Mouse (Mus musculus): Measurements from ENCODE around the gene Prkaca. TPM values are rescaled to one million over a fixed set of nuclear protein-coding genes. Genes with fewer than 3 reads are reported as not detected.

The Prkaca gene
- polyA plus RNA-seq, 1 experiment from 2014 or later: 148 TPM

DNA sequence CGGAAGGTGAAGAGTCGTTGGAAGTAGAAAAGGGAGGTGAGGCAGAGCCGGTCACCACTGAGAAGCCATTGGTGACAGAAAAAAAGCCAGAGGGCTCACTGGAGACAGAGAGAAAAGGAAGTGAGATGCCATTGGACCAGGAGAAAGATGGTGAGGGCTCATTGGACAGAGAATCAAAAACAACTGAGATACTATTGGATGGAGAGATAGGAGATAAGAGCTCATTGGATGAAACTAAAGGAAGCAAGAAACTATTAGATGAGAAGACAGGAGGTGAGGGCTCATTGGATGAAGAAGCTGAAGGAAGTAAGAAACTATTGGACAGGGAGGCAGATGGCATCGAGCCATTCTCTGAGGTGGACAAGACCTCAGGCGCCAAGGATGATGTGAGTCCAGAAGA, 56.5 kb downstream of the Prkaca start:
- H3K27me3 ChIP-seq (ENCODE audit: poor library complexity, severe bottlenecking): peaks cover 67% of the 10 kb centered on the region
- H3K4me3 ChIP-seq: no peak overlapping the region
- no peak for DNase-seq (ENCODE audit: extremely low spot score, low spot score)
- WGBS: 93% methylated on average over 5 of the region's 5 CpGs
- H3K36me3 ChIP-seq (replicated peaks): no peaks in the 10 kb centered on the region
- H3K4me1 ChIP-seq: peaks cover 24% of the 10 kb centered on the region
- no peak overlapping the region for H3K27ac ChIP-seq
- no peaks in the 10 kb centered on the region for H3K9me3 ChIP-seq

DNA sequence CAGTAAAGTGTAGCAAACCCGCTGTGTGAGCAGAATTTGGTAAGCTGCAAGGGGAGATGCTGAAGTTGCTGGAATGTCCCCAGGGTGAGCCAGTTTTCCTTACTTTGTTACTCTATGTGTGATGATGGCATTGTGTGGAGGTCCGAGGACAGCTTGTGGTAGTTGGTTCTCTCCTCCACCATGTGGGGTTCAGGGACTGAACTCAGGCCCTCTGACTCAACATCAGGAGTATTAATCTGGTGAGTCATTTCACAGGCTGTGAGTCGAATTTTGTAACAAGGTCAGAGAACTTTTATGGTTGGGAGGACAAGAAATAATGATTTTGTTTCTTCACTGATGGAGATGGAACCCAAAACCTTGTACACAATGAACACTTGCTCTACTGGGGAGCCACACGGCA, 60.0 kb downstream of the Prkaca start:
- no peak for DNase-seq (ENCODE audit: extremely low spot score, low spot score)
- Histone ChIP-seq H3K4me1 (no peaks in the 10 kb centered on the region), H3K4me3 (no peak overlapping the region), H3K36me3 (replicated peaks) (no peaks in the 10 kb centered on the region), H3K9me3 (no peaks in the 10 kb centered on the region), H3K27ac (no peak overlapping the region), H3K27me3 (ENCODE audit: poor library complexity, severe bottlenecking) (peaks cover 47% of the 10 kb centered on the region)
- 84% methylated on average over 4 of the region's 4 CpGs for WGBS

DNA sequence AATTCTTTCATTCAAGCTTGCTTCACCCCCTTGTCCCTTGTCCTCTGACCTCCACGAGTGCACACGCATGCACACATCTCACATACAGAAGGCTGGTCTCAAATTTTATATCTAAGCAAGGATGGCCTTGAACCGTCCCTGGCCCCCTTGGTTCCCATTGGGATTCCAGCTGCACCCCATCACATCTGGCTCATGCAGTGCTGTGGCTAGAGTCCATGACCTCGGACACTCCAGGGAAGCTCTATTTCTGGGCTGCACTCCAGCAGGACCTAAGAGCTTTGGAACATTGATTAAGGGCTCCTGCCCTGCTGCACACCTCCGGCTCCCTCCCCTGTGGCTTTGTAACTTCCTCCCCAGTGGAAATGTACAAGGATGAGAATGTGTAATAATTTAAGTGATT, 65.2 kb downstream of the Prkaca start:
- peaks cover 18% of the 10 kb centered on the region for H3K4me1 ChIP-seq
- no peak overlapping the region for H3K27ac ChIP-seq
- WGBS: 81% methylated on average over 5 of the region's 5 CpGs
- H3K27me3 ChIP-seq (ENCODE audit: poor library complexity, severe bottlenecking): peaks cover 72% of the 10 kb centered on the region
- no peaks in the 10 kb centered on the region for H3K36me3 ChIP-seq (replicated peaks)
- H3K9me3 ChIP-seq: no peaks in the 10 kb centered on the region
- no peak for DNase-seq (ENCODE audit: extremely low spot score, low spot score)
- H3K4me3 ChIP-seq: no peak overlapping the region

DNA sequence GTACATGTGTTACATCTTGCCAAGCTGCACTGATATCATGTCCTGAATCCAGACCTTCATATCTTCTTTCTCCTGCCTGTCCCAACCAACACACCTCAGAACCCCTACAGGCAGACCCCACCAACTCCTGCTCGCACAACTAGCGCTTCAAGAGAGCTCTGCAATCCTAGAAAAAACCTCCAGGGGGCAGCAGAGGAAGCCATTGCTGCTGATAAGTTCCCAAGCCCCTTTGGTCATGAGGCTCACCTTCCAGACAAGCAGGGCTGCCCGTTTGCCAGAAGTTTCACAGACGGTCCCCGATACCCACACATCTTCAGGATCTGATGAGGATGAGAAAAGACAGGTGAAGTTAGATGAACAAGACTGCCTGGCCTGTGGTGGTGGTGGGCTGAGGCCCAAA, 66.3 kb downstream of the Prkaca start:
- no peaks in the 10 kb centered on the region for H3K36me3 ChIP-seq (replicated peaks)
- no peak overlapping the region for H3K27ac ChIP-seq
- peaks cover 21% of the 10 kb centered on the region for H3K4me1 ChIP-seq
- peaks cover 79% of the 10 kb centered on the region for H3K27me3 ChIP-seq (ENCODE audit: poor library complexity, severe bottlenecking)
- WGBS: 15% methylated on average over 5 of the region's 5 CpGs
- no peaks in the 10 kb centered on the region for H3K9me3 ChIP-seq
- no peak overlapping the region for H3K4me3 ChIP-seq
- peak; percentile 80 for DNase-seq (ENCODE audit: extremely low spot score, low spot score)

DNA sequence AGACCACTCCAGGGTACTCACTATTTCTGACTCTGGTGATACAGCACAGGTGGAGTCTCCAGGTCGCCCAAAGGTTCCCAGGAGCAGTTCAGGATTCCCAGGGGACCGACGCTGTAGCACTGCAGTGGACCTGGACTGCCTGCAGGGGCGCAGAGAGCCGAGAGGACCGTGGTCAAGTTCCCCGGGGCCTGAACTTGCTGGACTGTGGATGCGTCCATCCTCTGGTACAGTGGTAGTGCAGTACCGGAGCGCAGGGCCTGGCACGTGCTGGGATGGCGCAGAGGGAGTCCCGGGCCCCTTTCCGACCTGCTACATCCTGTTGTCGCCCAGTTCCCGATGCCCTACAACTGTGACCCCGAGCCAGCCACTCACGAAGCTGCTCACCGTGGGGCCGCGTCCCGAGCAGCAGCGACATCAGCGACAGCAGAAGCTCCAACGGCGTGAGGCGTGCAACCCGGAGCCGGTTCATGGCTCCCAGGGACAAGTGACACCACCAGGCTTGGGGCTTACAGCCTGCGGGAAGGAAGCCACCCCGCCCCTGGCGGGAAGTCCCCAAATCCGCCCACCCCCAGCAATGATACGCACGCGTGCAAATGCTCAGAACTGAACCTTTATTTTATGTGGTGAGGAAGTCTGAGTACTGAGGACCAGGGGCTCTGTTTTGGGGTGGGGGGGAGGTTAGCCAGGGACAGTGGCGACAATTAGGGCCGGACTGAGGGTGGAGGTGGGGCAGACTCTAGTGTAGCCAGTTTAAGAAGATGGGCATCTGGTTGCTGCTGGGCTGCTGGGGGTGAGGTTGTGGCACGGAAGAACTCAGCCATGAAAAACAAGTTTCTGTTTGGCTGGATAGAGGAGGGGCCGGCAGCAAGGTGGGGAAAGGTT, 69.5 kb downstream of the Prkaca start, which contains the start of gene Il27ra:
Gene Il27ra, minus strand, starts transcription at position 524 of the 882 bp plus-strand sequence.
- H3K4me1 ChIP-seq: peaks cover 30% of the 10 kb centered on the region
- DNase-seq (ENCODE audit: extremely low spot score, low spot score): peak; percentile 76
- H3K27me3 ChIP-seq (ENCODE audit: poor library complexity, severe bottlenecking): peaks cover 92% of the 10 kb centered on the region
- H3K4me3 ChIP-seq: peak within 1 kb of the TSS; percentile 50
- 4% methylated on average over 40 of the region's 40 CpGs for WGBS
- no peak within 1 kb of the TSS for H3K27ac ChIP-seq
- H3K36me3 ChIP-seq (replicated peaks): no peaks in the 10 kb centered on the region
- peaks cover 3% of the 10 kb centered on the region; the same call in 1 of the 2 replicates for H3K9me3 ChIP-seq

DNA sequence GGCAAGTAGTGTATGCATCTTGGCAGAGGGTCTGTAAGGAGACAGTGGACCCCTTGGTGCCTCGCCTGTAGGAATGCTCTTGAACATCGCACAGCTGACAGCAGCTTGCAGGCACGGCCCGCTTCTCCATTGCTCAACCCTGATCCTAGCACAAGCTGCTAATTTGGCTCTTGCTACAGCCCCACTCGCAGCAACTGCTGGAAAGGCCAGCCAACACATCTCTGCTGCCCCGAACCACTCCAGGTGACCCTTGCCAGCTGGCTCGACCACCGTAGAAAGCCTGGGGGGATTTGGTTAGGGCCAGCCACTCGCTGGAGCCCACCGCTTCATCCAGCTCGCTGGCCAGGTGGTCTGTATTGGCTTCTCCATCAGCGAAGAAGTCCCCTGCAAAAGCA, 70.2 kb downstream of the Prkaca start:
- H3K9me3 ChIP-seq: peaks cover 3% of the 10 kb centered on the region; the same call in 1 of the 2 replicates
- peaks cover 30% of the 10 kb centered on the region for H3K4me1 ChIP-seq
- H3K27me3 ChIP-seq (ENCODE audit: poor library complexity, severe bottlenecking): peaks cover 89% of the 10 kb centered on the region
- H3K4me3 ChIP-seq: peak overlapping the region; percentile 50
- DNase-seq (ENCODE audit: extremely low spot score, low spot score): no peak
- no peaks in the 10 kb centered on the region for H3K36me3 ChIP-seq (replicated peaks)
- no peak overlapping the region for H3K27ac ChIP-seq
- WGBS: 40% methylated on average over 12 of the region's 12 CpGs

DNA sequence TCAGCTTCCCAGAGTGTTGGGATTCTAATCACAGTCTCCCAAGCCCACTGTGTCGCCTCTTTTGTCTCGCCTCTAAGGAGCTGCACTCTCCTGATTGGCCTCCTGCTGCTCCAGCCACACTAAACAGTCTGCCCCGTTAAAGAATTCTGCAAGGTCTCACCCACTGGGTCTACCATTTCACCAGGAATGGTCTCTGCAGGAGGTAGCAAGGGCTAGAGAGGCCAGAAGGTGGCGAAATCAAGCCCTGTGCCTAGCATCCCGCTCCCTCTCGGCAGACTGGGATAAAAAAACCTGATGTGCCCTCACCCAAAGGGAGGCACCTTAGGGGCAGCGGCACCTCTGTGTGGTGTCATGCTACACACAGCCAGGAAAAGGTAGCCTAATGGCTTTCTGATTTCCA, 71.3 kb downstream of the Prkaca start:
- H3K27ac ChIP-seq: no peak overlapping the region
- DNase-seq (ENCODE audit: extremely low spot score, low spot score): no peak
- H3K9me3 ChIP-seq: peaks cover 3% of the 10 kb centered on the region; the same call in 1 of the 2 replicates
- WGBS: 4% methylated on average over 7 of the region's 7 CpGs
- peaks cover 88% of the 10 kb centered on the region for H3K27me3 ChIP-seq (ENCODE audit: poor library complexity, severe bottlenecking)
- no peaks in the 10 kb centered on the region for H3K36me3 ChIP-seq (replicated peaks)
- peaks cover 29% of the 10 kb centered on the region for H3K4me1 ChIP-seq
- H3K4me3 ChIP-seq: peak overlapping the region; percentile 32; the same call in 1 of the 2 replicates

DNA sequence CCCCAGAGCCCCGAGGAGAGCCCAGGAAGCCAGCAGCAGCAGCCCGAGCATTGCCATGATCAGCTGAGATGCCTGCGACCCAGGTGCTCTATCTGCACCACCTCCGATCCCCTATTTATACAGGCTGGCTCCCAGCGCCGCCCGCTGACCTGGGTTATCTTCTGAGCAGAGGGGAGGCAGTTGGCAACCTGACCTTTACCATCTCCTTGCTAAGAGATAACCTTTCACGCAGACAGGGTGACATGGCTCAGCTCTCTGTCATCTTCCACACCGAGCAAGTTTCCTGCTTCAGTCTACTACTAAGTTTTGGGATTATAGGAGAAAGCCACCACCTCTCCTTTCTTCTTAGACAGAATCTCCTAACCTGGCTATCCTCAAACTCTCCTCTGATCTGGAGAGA, 72.1 kb downstream of the Prkaca start, which contains the start of gene Rln3:
Gene Rln3, minus strand, starts transcription at position 101 of the 400 bp plus-strand sequence.
- Histone ChIP-seq H3K27ac (no peak within 1 kb of the TSS), H3K4me3 (peak within 1 kb of the TSS; percentile 32), H3K36me3 (replicated peaks) (no peaks in the 10 kb centered on the region), H3K9me3 (peaks cover 3% of the 10 kb centered on the region; the same call in 1 of the 2 replicates), H3K4me1 (peaks cover 26% of the 10 kb centered on the region), H3K27me3 (ENCODE audit: poor library complexity, severe bottlenecking) (peaks cover 80% of the 10 kb centered on the region)
- no peak for DNase-seq (ENCODE audit: extremely low spot score, low spot score)
- WGBS: 7% methylated on average over 9 of the region's 9 CpGs

MicroRNA genes within 50 kb of the gene (microRNA counts, 519-probe panel; counts per million panel counts)
- 341 counts per million, percentile 65 among the panel's probes with 10 or more counts for microRNA mmu-miR-1199

Small RNA genes within 50 kb of the gene (microRNA-seq; reads per million reads assigned to microRNA genes)
- gene Gm44330: not detected
- not detected for gene Gm44450
- 2.1 reads per million for gene Mir1199
- 3.0 reads per million, percentile 2 among the genes with 10 or more reads in this experiment for gene Mir8111

Other genes with a start within 250 kb of the Prkaca start
- 8.3 and 9.2 TPM in 2 replicates for gene Adgre5, start 231.7 kb upstream of the Prkaca start, polyA plus RNA-seq (2016; fragmentation: Nextera tagmentation; extraction: Ambion mirVana)
- gene Adgrl1, start 72.9 kb upstream of the Prkaca start, polyA plus RNA-seq (2016; fragmentation: Nextera tagmentation; extraction: Ambion mirVana): 11.1 and 12.5 TPM in 2 replicates
- 0.94 and 1.2 TPM in 2 replicates for gene Gm10644, start 17.8 kb upstream of the Prkaca start, polyA plus RNA-seq (2016; fragmentation: Nextera tagmentation; extraction: Ambion mirVana)
- 112 and 114 TPM in 2 replicates for gene Asf1b, start 17.5 kb upstream of the Prkaca start, polyA plus RNA-seq (2016; fragmentation: Nextera tagmentation; extraction: Ambion mirVana)
- gene Samd1, start 24.7 kb downstream of the Prkaca start, polyA plus RNA-seq (2016; fragmentation: Nextera tagmentation; extraction: Ambion mirVana): 10.2 and 10.3 TPM in 2 replicates
- gene 1700067K01Rik, start 28.5 kb downstream of the Prkaca start, polyA plus RNA-seq (2016; fragmentation: Nextera tagmentation; extraction: Ambion mirVana): 0.49 and 0.63 TPM in 2 replicates
- 0.42 and 0.79 TPM in 2 replicates for gene 2210011C24Rik, start 39.2 kb downstream of the Prkaca start, polyA plus RNA-seq (2016; fragmentation: Nextera tagmentation; extraction: Ambion mirVana)
- 7.8 and 8.2 TPM in 2 replicates for gene Palm3, start 48.5 kb downstream of the Prkaca start, polyA plus RNA-seq (2016; fragmentation: Nextera tagmentation; extraction: Ambion mirVana)
- 0.12 and 0.30 TPM in 2 replicates for gene Il27ra, start 69.6 kb downstream of the Prkaca start, polyA plus RNA-seq (2016; fragmentation: Nextera tagmentation; extraction: Ambion mirVana)
- not detected in 2 replicates for gene Rln3, start 72.0 kb downstream of the Prkaca start, polyA plus RNA-seq (2016; fragmentation: Nextera tagmentation; extraction: Ambion mirVana)
- gene Gm10643, start 92.1 kb downstream of the Prkaca start, polyA plus RNA-seq (2016; fragmentation: Nextera tagmentation; extraction: Ambion mirVana): 1.0 and 1.5 TPM in 2 replicates
- gene Rfx1, start 93.8 kb downstream of the Prkaca start, polyA plus RNA-seq (2016; fragmentation: Nextera tagmentation; extraction: Ambion mirVana): 8.4 and 8.5 TPM in 2 replicates
- 17.0 and 18.5 TPM in 2 replicates for gene Dcaf15, start 131.8 kb downstream of the Prkaca start, polyA plus RNA-seq (2016; fragmentation: Nextera tagmentation; extraction: Ambion mirVana)
- gene Podnl1, start 153.0 kb downstream of the Prkaca start, polyA plus RNA-seq (2016; fragmentation: Nextera tagmentation; extraction: Ambion mirVana): 0.14 and 0.17 TPM in 2 replicates
- gene Cc2d1a, start 174.9 kb downstream of the Prkaca start, polyA plus RNA-seq (2016; fragmentation: Nextera tagmentation; extraction: Ambion mirVana): 17.3 and 20.8 TPM in 2 replicates
- 1.9 and 2.4 TPM in 2 replicates for gene 4930432K21Rik, start 175.0 kb downstream of the Prkaca start, polyA plus RNA-seq (2016; fragmentation: Nextera tagmentation; extraction: Ambion mirVana)
- gene Nanos3, start 212.2 kb downstream of the Prkaca start, polyA plus RNA-seq (2016; fragmentation: Nextera tagmentation; extraction: Ambion mirVana): 2.6 and 3.7 TPM in 2 replicates

Measured in forebrain, embryonic 10.5 days (tissue).